Mouse (Mus musculus) neural tube, embryonic 15.5 days (tissue): ENCODE measurements around the gene Iffo2. TPM values are rescaled to one million over a fixed set of nuclear protein-coding genes. Genes with fewer than 3 reads are reported as not detected.
A peak's percentile ranks its signal among the peaks of the same experiment; 100 is the strongest.

Experiments
- ATAC-seq: fragments of 200-750 bp; cut with Nextera tagmentation; 2 replicates; pipeline ENCODE4 v1.8.0; 2017; ENCODE audit warnings: mild to moderate bottlenecking, moderate TSS enrichment, moderate library complexity; ENCODE audit not compliant: low FRiP score
- H3K27ac ChIP-seq: fragments of 300-500 bp; sonication (generic); replicated peaks from 2 replicates; pipeline ENCODE4 v1.5.1; 2015; ENCODE audit warnings: mild to moderate bottlenecking, inconsistent platforms
- H3K27me3 ChIP-seq: fragments of 300-500 bp; sonication (generic); replicated peaks from 2 replicates; pipeline ENCODE4 v1.6.1; 2015; ENCODE audit warnings: inconsistent platforms
- H3K36me3 ChIP-seq: fragments of 300-500 bp; sonication (generic); 2 replicates; pipeline ENCODE4 v1.6.1; 2015; ENCODE audit warnings: inconsistent platforms
- H3K4me1 ChIP-seq: fragments of 300-500 bp; sonication (generic); 2 replicates; pipeline ENCODE4 v1.6.1; 2015; ENCODE audit warnings: inconsistent platforms
- H3K4me2 ChIP-seq: fragments of 300-500 bp; sonication (generic); 2 replicates; pipeline ENCODE4 v1.6.1; 2015; ENCODE audit warnings: inconsistent platforms, mild to moderate bottlenecking, moderate library complexity
- H3K4me3 ChIP-seq: fragments of 300-500 bp; sonication (generic); replicated peaks from 2 replicates; pipeline ENCODE4 v1.5.1; 2015; ENCODE audit warnings: mild to moderate bottlenecking, inconsistent platforms
- H3K9ac ChIP-seq: fragments of 300-500 bp; sonication (generic); replicated peaks from 2 replicates; pipeline ENCODE4 v1.6.1; 2015; ENCODE audit warnings: mild to moderate bottlenecking, inconsistent platforms
- H3K9me3 ChIP-seq: fragments of 300-500 bp; sonication (generic); replicated peaks from 2 replicates; pipeline ENCODE4 v1.6.1; 2016; ENCODE audit warnings: inconsistent platforms
- WGBS: fragments of 180-500 bp; shearing (Covaris S2); methylation state at CpG from one replicate; pipeline ENCODE4 v1.1.7; 2015; ENCODE audit warnings: mixed read lengths; 5-methylcytosine and 5-hydroxymethylcytosine counted together
- polyA plus RNA-seq: library from polyadenylated mRNA; unstranded; fragments of >200 nt; fragmentation: Nextera tagmentation; extraction: Ambion mirVana; gene quantifications from 2 replicates; pipeline ENCODE4 v1.2.1, GENCODE M21; 2015

Gene Iffo2
- polyA plus RNA-seq, 1 experiment from 2014 or later, result 4.5 TPM

DNA sequence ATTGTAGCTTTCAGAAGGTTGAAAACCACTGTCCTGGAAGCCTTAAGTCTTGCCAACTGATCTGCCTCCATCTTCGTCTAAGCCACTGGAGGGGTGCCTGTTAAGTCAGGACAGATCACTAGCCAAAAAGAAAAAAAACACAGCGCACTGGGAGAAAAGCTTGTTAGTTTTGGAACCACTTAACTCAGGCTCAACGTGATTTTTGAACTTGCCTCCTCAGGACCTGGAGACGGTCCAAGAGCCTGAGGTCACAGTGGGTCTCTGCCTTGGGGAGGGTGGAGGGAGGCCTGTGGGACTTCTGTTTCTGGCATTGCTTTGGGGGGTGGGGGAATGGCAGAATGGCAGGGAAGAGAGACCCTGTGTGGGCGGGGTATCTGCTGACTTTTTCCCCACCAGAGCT, 100.8 kb downstream of the Iffo2 start:
- 77% methylated on average over 5 of the region's 5 CpGs for WGBS

DNA sequence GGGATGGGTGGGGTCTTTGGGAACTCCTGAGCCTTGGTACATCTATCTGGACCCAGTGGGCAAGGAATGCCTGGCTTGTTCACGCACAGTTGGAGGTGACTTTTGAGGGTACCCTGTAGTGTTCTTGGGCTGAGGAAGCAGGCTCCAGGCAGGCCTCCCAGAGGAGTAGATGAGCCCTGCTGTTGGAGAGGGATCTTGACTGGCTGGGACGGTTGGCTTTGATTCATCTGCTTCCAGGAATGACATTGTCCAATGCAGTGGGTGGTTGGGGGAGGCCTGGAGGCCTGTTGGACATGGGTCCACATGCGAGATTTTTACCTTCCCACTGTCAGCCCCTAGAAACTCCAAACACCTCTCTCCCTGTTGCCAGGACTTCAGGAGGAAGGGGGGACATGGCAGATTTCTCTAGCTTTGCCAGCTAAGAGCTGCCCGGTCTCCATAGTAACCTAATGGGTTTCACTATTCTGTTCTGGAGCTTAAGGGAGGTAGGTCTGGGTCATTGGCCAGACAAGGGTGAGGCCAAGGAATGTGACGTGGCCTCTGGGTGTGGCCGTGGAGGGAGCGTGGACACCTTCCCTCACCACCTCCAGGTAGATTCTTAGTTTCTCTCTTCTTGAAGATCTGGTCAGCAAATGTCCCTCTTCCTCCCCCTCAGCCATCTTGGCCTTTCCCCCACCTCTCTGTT, 101.4 kb downstream of the Iffo2 start:
- Histone ChIP-seq H3K27ac (no peak overlapping the region), H3K4me3 (no peak overlapping the region), H3K9me3 (no peaks in the 10 kb centered on the region), H3K4me1 (peaks cover 5% of the 10 kb centered on the region; the same call in 1 of the 2 replicates), H3K27me3 (no peaks in the 10 kb centered on the region), H3K9ac (no peak overlapping the region), H3K4me2 (no peak overlapping the region), H3K36me3 (peaks cover under 1% of the 10 kb centered on the region; the same call in 1 of the 2 replicates)
- WGBS, result 79% methylated on average over 7 of the region's 7 CpGs
- no peak for ATAC-seq

More for the DNA sequence above, 100.8 kb downstream of the Iffo2 start:
- H3K27me3 ChIP-seq, result no peaks in the 10 kb centered on the region
- ATAC-seq, result no peak
- no peaks in the 10 kb centered on the region for H3K9me3 ChIP-seq
- no peaks in the 10 kb centered on the region for H3K36me3 ChIP-seq
- no peak overlapping the region for H3K4me2 ChIP-seq
- peaks cover 5% of the 10 kb centered on the region; the same call in 1 of the 2 replicates for H3K4me1 ChIP-seq
- H3K4me3 ChIP-seq, result no peak overlapping the region
- no peak overlapping the region for H3K27ac ChIP-seq
- no peak overlapping the region for H3K9ac ChIP-seq

DNA sequence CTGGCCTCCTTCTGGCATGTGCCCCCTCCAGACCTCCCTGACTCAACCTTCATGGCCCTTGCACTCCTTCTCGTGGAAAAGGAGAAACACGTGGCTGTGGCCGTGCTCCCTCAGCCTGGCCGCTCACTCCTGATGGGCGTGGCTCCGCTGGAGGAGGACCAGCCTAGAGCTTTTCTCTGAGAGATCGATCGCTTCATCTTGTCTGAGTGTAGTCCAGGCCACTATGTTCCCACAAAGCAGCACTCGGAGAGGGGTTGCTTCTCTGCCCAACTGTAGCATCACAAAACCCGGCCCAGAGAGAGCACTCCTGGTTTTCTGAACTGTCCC, 101.9 kb downstream of the Iffo2 start:
- no peak for ATAC-seq

DNA sequence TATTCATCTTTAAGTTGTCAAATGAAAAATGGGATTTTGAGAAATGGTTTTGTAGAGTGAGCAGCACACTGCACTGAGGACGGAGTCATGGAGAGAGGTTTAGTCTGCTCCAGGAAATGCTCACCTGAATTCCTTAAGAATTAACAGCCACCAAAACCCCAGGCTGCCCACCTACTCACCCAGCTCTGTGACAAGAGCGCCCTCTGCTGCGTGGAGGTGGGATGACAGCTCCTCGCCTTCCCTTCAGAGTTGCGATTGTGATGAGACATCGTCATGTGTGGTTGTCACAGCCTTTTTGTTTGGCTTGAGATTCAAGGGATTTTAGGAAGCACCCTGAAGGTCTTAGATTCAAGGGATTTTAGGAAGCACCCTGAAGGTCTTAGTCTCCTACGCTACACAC, 106.0 kb downstream of the Iffo2 start:
- Histone ChIP-seq H3K27ac (no peak overlapping the region), H3K4me2 (no peak overlapping the region), H3K4me1 (peaks cover 22% of the 10 kb centered on the region), H3K9ac (no peak overlapping the region), H3K9me3 (no peaks in the 10 kb centered on the region), H3K4me3 (no peak overlapping the region), H3K27me3 (0 out of 2 replicates have a peak, but pooled peaks cover 6% of the 10 kb centered on the region), H3K36me3 (peaks cover 13% of the 10 kb centered on the region; the same call in 1 of the 2 replicates)
- ATAC-seq, result no peak
- WGBS, result 28% methylated on average over 7 of the region's 7 CpGs

More for the DNA sequence above, 101.9 kb downstream of the Iffo2 start:
- WGBS, result 81% methylated on average over 10 of the region's 10 CpGs
- Histone ChIP-seq H3K27ac (no peak overlapping the region), H3K4me1 (peaks cover 5% of the 10 kb centered on the region; the same call in 1 of the 2 replicates), H3K9me3 (no peaks in the 10 kb centered on the region), H3K4me2 (no peak overlapping the region), H3K4me3 (no peak overlapping the region), H3K9ac (no peak overlapping the region), H3K27me3 (0 out of 2 replicates have a peak, but pooled peaks cover 3% of the 10 kb centered on the region), H3K36me3 (peaks cover 6% of the 10 kb centered on the region; the same call in 1 of the 2 replicates)

DNA sequence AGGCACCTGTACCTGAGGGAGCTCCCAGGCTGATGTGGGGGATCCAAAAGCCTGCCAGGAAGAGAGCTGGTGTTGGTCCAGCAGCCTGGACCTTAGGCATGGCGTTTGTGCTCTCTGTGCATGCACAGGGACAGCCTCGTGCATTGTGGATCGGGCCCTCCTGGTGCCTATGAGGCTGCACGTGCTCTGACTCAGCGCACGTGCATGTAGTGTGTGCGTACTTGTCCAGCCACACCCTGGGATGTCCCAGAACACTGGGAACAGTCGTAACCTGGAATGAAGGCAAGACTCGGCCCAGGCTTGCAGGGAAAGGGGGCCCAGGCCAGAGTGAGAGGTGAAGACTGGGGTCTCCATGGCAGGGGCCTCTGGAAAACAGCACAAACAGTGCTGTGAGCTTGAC, 107.5 kb downstream of the Iffo2 start:
- Histone ChIP-seq H3K4me2 (no peak overlapping the region), H3K36me3 (peaks cover 13% of the 10 kb centered on the region; the same call in 1 of the 2 replicates), H3K4me3 (no peak overlapping the region), H3K9ac (no peak overlapping the region), H3K27ac (no peak overlapping the region), H3K9me3 (no peaks in the 10 kb centered on the region), H3K27me3 (peaks cover 18% of the 10 kb centered on the region; the same call in 1 of the 2 replicates), H3K4me1 (peaks cover 30% of the 10 kb centered on the region)
- ATAC-seq, result no peak
- WGBS, result 90% methylated on average over 9 of the region's 9 CpGs

DNA sequence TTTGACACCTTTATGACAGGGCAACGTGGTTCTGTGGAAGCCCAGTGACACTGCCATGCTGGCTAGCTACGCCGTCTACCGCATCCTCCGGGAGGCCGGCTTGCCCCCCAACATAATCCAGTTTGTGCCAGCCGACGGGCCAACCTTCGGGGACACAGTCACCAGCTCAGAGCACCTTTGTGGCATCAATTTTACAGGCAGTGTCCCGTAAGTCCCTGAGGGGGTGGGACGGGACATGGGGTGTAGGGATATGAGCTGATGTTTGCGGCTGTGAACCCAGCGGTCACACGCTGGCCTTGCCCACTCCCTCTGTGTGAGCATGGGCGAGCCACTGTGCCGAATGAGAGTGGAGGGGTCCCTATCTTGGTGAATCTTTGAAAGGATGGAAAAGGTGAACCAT, 108.0 kb downstream of the Iffo2 start:
- WGBS, result 88% methylated on average over 16 of the region's 16 CpGs
- no peaks in the 10 kb centered on the region for H3K9me3 ChIP-seq

DNA sequence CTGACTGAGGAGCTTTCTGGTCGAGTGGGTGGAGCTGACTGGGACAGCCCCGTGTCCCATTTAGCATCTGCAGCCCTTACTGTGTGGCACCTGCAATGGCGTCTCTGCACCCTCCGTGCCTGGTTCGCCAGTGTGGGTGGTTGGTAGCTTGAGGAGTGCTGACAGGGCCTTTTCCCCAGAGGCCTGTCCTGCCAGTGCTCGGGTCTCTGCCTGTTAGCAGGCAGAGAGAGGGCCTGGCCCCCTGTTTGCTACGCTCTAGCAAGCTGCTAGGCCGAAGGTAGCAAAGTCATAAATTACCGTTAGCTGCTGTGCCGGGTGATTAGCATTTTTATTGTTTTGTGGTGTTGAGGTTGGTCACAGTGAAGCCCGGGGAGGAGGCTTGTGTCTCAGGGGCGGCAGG, 109.5 kb downstream of the Iffo2 start:
- ATAC-seq, result no peak
- Histone ChIP-seq H3K4me1 (peaks cover 30% of the 10 kb centered on the region), H3K9me3 (no peaks in the 10 kb centered on the region), H3K9ac (no peak overlapping the region), H3K36me3 (peaks cover 19% of the 10 kb centered on the region), H3K27me3 (peaks cover 26% of the 10 kb centered on the region; the same call in 1 of the 2 replicates), H3K27ac (no peak overlapping the region), H3K4me2 (no peak overlapping the region), H3K4me3 (no peak overlapping the region)
- 16% methylated on average over 12 of the region's 12 CpGs for WGBS

More for the DNA sequence above, 108.0 kb downstream of the Iffo2 start:
- peaks cover 30% of the 10 kb centered on the region for H3K4me1 ChIP-seq
- no peak overlapping the region for H3K4me2 ChIP-seq
- no peak overlapping the region for H3K9ac ChIP-seq
- H3K36me3 ChIP-seq, result peaks cover 13% of the 10 kb centered on the region; the same call in 1 of the 2 replicates
- no peak overlapping the region for H3K4me3 ChIP-seq
- no peak overlapping the region for H3K27ac ChIP-seq
- H3K27me3 ChIP-seq, result peaks cover 22% of the 10 kb centered on the region; the same call in 1 of the 2 replicates
- no peak for ATAC-seq

DNA sequence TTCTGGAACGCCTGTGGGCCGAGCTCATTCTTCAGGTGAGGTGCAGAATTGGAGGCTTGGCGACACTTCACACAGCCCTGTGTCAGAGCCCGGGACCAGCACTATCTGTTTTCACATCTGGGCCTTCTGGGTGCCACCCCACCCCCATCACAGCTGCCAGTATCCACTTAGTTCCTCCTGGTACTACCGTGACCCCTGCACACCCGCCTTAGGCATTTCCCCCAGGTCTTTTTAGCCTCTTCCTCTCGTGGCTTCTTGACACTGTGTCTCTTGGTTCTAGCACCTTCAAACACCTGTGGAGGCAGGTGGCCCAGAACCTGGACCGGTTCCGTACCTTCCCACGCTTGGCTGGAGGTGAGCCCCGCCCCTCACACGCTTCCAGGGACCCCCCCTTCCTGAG, 110.0 kb downstream of the Iffo2 start:
- ATAC-seq, result no peak
- 49% methylated on average over 12 of the region's 12 CpGs for WGBS
- peaks cover 24% of the 10 kb centered on the region for H3K36me3 ChIP-seq
- H3K9me3 ChIP-seq, result no peaks in the 10 kb centered on the region
- peaks cover 26% of the 10 kb centered on the region; the same call in 1 of the 2 replicates for H3K27me3 ChIP-seq
- peaks cover 30% of the 10 kb centered on the region for H3K4me1 ChIP-seq
- no peak overlapping the region for H3K27ac ChIP-seq
- no peak overlapping the region for H3K4me3 ChIP-seq
- H3K9ac ChIP-seq, result no peak overlapping the region
- H3K4me2 ChIP-seq, result no peak overlapping the region

DNA sequence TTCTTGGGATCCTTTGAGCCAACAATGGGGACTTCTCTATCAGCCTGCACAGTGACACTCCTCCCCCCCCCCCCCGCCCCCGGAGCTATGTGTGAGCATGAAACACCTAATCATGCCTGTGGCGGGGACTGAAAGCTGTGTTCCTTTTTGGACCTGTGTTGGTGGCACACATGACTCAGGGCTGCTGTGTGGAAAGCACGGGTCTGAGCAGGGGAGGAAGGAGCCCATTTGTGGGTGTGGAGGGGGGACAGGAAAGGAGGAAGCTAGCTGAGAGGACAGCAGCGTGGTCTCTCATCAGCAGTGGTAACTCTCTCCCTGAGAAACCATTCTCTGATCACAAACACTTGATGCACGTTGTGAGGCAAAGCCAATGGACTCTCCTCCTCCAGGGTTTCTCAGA, 110.4 kb downstream of the Iffo2 start:
- peaks cover 29% of the 10 kb centered on the region for H3K36me3 ChIP-seq
- no peak for ATAC-seq
- WGBS, result 38% methylated on average over 5 of the region's 6 CpGs

DNA sequence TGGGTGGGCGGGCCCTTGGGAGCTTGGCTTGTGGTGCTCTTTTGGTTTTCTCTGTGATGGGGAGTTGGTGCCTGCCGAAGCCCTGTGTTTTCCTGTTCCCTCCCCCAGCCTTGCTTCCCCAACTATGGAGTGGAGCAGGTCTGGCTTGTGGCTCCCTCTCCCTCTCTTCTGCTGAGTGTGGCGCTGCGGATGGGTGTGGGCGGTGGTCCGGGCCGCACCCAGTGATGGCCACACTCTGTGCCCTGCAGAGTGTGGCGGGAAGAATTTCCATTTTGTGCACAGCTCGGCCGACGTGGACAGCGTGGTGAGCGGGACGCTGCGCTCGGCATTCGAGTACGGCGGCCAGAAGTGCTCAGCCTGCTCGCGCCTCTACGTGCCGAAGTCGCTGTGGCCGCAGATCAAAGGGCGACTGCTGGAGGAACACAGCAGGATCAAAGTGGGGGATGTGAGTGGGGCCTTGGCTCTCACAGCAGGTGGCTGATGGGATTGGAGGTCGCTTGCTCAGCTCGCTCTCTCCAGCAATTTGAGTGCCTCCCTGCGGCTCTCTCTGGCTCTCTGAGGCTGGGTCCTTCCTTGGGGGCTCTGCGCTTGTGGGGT, 111.6 kb downstream of the Iffo2 start:
- Histone ChIP-seq H3K4me3 (peak overlapping the region; percentile 10; the same call in 1 of the 2 replicates), H3K9ac (no peak overlapping the region; the same call in 1 of the 2 replicates), H3K27me3 (peaks cover 26% of the 10 kb centered on the region; the same call in 1 of the 2 replicates), H3K4me1 (peaks cover 30% of the 10 kb centered on the region), H3K36me3 (peaks cover 31% of the 10 kb centered on the region), H3K9me3 (no peaks in the 10 kb centered on the region), H3K27ac (no peak overlapping the region), H3K4me2 (peak overlapping the region; percentile 48)
- no peak; the same call in 1 of the 2 replicates for ATAC-seq
- WGBS, result 7% methylated on average over 26 of the region's 30 CpGs

More for the DNA sequence above, 110.4 kb downstream of the Iffo2 start:
- Histone ChIP-seq H3K4me1 (peaks cover 30% of the 10 kb centered on the region), H3K9me3 (no peaks in the 10 kb centered on the region), H3K27me3 (peaks cover 26% of the 10 kb centered on the region; the same call in 1 of the 2 replicates), H3K9ac (no peak overlapping the region), H3K4me2 (no peak overlapping the region), H3K27ac (no peak overlapping the region), H3K4me3 (no peak overlapping the region)

DNA sequence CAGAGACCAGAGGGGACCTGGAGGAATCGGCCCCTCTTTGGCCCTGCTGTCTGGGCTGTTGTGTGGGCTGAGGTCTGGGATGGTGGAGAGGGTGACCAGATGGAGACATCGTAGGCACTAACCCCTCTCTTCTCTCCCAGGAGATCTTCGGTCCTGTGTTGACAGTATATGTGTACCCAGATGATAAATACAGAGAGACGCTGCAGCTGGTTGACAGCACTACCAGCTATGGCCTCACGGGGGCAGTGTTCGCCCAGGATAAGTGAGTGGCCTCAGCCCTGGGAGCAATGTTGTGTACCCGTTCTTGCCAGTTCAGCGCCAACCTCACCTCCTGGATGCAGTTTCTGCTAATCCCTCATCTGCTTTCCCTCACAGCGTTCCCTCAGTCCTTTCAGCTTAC, 113.6 kb downstream of the Iffo2 start:
- peaks cover 30% of the 10 kb centered on the region for H3K4me1 ChIP-seq
- no peaks in the 10 kb centered on the region for H3K9me3 ChIP-seq
- H3K27me3 ChIP-seq, result peaks cover 23% of the 10 kb centered on the region; the same call in 1 of the 2 replicates
- H3K27ac ChIP-seq, result no peak overlapping the region
- H3K4me2 ChIP-seq, result no peak overlapping the region
- 15% methylated on average over 9 of the region's 9 CpGs for WGBS
- 0 out of 2 replicates have a peak, but pooled peaks have one; percentile 48 for ATAC-seq
- peaks cover 36% of the 10 kb centered on the region for H3K36me3 ChIP-seq
- H3K9ac ChIP-seq, result no peak overlapping the region
- no peak overlapping the region for H3K4me3 ChIP-seq

DNA sequence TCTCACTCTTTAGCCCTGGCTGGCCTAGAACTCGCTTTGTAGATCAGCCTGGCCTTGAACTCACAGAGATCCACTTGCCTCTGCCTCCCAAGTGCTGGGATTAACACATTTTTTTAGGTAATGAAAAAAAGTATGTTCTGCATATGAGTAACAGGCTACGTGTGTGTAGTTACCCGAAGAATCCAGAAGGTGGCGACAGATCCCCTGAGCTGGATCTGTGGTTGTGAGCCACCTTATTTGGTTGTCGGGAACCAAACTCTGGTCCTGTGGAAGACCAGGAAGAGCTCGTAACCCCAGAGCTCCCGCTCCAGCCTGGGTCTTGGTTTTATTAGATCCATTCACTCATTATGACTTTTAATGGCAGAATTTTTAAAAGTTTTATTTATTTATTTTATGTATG, 116.6 kb downstream of the Iffo2 start:
- H3K36me3 ChIP-seq, result peaks cover 36% of the 10 kb centered on the region
- WGBS, result 86% methylated on average over 7 of the region's 7 CpGs
- peaks cover 8% of the 10 kb centered on the region for H3K4me1 ChIP-seq
- ATAC-seq, result no peak
- H3K4me2 ChIP-seq, result no peak overlapping the region
- no peak overlapping the region for H3K4me3 ChIP-seq
- H3K27ac ChIP-seq, result no peak overlapping the region
- H3K9ac ChIP-seq, result no peak overlapping the region
- no peaks in the 10 kb centered on the region for H3K9me3 ChIP-seq
- peaks cover 15% of the 10 kb centered on the region; the same call in 1 of the 2 replicates for H3K27me3 ChIP-seq
